Mouse (Mus musculus): ENCODE data around the gene Srr.
A peak's percentile ranks its signal among the peaks of the same experiment; 100 is the strongest.

Srr gene

GRCm38 (mm10) chr11:74863471-74863870 is 62.3 kb downstream of the Srr start:
- DNase-seq (ENCODE audit: low spot score): peak; percentile 31

- DNase-seq (ENCODE audit: low spot score): no peak
Measured at GRCm38 (mm10) chr11:74862129-74862528, 63.6 kb downstream of the Srr start.

GRCm38 (mm10) chr11:74857756-74858155 is 68.0 kb downstream of the Srr start:
- DNase-seq (ENCODE audit: low spot score): no peak
